Mouse (Mus musculus): ENCODE measurements around the gene Dirc2. TPM values are rescaled to one million over a fixed set of nuclear protein-coding genes. Genes with fewer than 3 reads are reported as not detected.

Dirc2 gene
- polyA plus RNA-seq, 1 experiment = 12.8 TPM

DNA sequence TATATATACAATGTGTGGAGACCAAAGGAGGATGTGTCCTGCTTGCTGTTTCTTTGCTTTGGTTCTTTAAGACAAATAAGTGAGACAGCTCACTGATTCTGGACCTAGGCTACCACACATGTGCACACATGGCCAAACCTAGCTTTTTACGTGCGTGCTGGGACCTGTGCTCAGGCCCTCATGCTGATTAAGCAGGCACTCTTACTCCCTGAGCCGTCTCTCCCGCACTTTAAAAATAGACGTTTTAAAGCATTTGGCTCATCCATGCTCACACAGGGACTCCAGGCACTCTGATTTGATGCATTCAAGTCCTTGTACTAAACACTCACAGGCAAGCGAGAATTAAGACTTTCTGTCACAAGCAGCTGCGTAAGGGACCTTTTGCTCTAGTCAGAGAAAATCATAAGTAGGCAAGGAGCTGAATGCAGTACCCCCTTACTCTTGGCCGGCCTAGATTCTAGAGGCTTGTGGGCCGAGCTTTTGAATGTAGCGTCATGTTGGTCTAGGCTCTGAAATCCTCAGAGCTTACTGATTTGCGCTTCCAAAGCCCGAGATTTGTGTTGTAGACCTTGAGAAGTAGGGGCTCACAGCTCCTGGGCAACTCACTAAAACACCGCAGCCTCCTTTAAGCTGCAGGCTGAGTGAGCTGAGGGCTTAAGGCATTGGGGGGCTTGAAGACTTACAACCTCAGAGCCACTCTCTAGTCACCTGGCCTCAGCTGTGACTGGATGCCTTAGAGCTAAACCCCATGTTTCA is 13.5 kb upstream of the Dirc2 start:
- H3K27ac ChIP-seq (replicated peaks; ENCODE audit: low read depth, low read length) = no peak overlapping the region
- no peak overlapping the region for H3K4me3 ChIP-seq (ENCODE audit: insufficient read depth, low read depth, low read length)
- no peaks in the 10 kb centered on the region for H3K4me1 ChIP-seq (ENCODE audit: control insufficient read depth, insufficient read depth, insufficient read length, low read length)

DNA sequence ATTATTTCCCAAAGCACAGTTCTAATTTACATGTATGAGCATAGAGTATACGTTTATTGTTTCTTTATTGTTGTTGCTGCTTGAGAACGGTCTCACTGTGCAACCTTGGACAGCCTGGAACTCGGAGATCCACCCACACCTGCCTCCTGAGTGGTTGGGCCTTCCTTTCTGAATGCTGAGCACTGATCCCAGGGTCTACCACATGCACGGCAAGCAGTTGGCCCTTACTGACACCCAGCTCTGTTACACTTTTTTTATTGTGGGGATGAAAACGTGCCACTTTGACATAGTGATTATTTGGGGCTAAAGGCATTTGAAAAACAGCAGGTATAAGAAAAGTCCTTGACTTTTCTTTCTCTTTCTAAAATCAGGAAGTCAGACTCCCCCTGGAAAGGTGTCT is 12.5 kb upstream of the Dirc2 start:
- H3K4me3 ChIP-seq (ENCODE audit: insufficient read depth, low read depth, low read length) = no peak overlapping the region
- no peak overlapping the region for H3K27ac ChIP-seq (replicated peaks; ENCODE audit: low read depth, low read length)

DNA sequence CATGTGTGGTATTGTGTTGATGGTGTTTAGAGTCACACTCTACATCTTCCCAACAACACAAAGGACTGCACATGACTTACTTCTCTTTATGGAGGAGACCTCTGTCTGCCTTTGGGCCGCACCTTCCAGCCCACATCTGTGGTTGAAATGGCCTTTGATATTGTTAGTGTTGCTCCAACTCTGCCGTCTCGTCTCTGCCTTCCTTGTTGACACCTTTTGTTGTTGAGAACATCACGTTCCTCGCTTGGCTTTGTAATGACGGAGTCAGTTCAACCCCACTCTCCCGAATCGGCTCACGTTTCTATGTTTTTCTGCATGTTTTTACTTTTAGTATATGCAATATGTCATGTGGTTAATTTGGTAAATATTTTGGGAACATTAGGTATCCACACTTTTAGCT is 11.9 kb upstream of the Dirc2 start:
- H3K27ac ChIP-seq (replicated peaks; ENCODE audit: low read depth, low read length) = no peak overlapping the region
- H3K4me3 ChIP-seq (ENCODE audit: insufficient read depth, low read depth, low read length) = no peak overlapping the region
- no peaks in the 10 kb centered on the region for H3K4me1 ChIP-seq (ENCODE audit: control insufficient read depth, insufficient read depth, insufficient read length, low read length)

More for the DNA sequence above, 12.5 kb upstream of the Dirc2 start:
- no peaks in the 10 kb centered on the region for H3K4me1 ChIP-seq (ENCODE audit: control insufficient read depth, insufficient read depth, insufficient read length, low read length)

DNA sequence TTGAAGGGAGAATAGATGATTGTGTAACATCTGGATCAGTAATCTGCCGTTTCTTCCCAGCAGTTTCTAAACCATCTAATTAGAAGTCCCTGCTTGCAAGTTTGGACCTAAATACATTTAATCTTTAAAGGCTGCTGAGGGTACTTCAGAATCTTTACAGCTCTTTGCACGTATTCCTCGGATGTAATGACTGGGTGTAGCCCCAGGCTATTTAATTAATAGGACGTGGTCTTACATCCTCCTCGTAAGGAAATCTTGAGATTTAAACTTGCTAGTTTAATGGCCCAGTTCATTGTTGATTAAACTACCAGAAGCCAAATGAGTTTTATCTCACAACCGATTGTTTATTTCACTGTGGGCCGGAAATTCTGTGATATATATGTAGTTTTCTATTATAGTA is 10.5 kb upstream of the Dirc2 start:
- Histone ChIP-seq H3K27ac (replicated peaks; ENCODE audit: low read depth, low read length) (no peak overlapping the region), H3K4me3 (ENCODE audit: insufficient read depth, low read depth, low read length) (no peak overlapping the region), H3K4me1 (ENCODE audit: control insufficient read depth, insufficient read depth, insufficient read length, low read length) (no peaks in the 10 kb centered on the region)

DNA sequence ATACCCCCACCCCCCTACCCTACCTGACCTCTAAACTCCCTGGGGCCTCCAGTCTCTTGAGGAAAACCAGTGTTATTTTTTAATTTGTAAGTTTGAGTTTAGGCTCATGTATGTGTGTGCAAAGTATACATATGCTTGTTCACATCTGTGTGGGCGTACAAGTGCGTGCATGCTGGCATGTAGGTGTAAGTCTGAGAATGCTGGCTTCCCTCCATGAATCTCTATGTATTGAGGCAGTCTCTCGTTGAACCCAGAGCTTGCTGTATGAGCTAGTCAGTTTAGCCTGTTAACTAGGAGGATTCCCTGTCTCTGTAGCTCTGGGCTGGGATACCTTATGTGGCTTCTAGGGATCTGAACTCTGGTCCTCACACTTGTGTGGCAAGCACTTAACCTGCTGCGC is 8.6 kb upstream of the Dirc2 start:
- H3K4me3 ChIP-seq (ENCODE audit: insufficient read depth, low read depth, low read length) = no peak overlapping the region
- no peaks in the 10 kb centered on the region for H3K4me1 ChIP-seq (ENCODE audit: control insufficient read depth, insufficient read depth, insufficient read length, low read length)
- H3K27ac ChIP-seq (replicated peaks; ENCODE audit: low read depth, low read length) = no peak overlapping the region

DNA sequence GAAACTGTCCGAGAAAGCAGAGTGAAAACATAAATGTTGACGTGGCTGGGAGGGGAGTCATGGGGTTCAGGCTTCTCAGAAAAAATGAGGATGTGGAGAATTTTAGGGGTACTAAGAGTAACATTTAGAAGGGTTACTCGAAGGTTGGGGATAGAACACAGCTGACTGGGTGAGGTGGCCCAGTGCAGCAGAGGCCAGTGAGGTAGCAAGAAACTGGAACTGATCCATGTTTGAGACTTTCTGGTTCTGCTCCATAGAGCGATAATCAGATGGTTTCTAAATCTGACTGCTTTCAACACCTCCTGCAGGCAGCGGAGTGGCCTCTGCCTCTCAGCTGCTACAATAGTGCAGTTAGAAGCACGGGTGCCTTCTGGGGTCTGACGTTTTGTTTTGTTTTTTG is 7.6 kb upstream of the Dirc2 start:
- Histone ChIP-seq H3K4me3 (ENCODE audit: insufficient read depth, low read depth, low read length) (no peak overlapping the region), H3K27ac (replicated peaks; ENCODE audit: low read depth, low read length) (no peak overlapping the region), H3K4me1 (ENCODE audit: control insufficient read depth, insufficient read depth, insufficient read length, low read length) (no peaks in the 10 kb centered on the region)

DNA sequence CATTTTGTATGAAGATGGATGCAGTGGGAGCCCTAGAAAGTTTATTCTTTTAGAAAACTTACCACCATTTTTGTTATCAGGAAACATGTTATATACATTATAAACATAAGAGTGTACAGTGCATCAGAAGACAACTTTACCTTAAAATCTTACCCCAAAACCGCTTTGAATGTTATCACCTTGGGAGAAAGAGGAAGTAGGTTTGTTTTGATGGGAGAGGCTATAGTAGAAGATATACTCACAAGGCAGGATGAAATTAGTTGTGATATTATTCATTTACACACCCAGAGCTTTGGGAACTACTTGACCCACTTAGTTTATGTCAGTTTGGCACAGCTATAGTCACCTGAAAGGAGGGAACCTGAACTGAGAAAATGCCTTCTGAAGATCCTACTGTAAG is 6.7 kb upstream of the Dirc2 start:
- Histone ChIP-seq H3K4me3 (ENCODE audit: insufficient read depth, low read depth, low read length) (no peak overlapping the region), H3K4me1 (ENCODE audit: control insufficient read depth, insufficient read depth, insufficient read length, low read length) (no peaks in the 10 kb centered on the region), H3K27ac (replicated peaks; ENCODE audit: low read depth, low read length) (no peak overlapping the region)

DNA sequence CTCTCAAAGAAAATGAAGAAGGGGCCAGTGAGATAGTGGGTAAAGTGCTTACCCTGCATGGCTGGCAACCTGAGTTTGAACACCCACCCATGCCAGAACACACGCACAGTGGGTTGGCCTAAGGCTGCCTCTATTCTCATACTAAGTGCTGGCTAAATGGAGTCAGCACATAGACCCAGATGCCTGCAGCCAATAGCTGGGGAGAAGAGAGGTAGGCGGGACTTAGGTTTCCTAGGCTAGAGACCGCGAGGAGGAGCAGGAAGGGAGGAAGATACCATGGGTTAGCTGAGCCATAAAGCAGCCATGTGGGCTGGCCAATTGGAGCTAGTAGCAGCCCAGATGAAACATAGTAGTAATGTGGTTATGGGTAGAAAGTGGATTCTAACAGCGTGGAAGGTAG is 3.4 kb upstream of the Dirc2 start:
- no peak overlapping the region for H3K4me3 ChIP-seq (ENCODE audit: insufficient read depth, low read depth, low read length)
- no peak overlapping the region for H3K27ac ChIP-seq (replicated peaks; ENCODE audit: low read depth, low read length)
- peaks cover 3% of the 10 kb centered on the region for H3K4me1 ChIP-seq (ENCODE audit: control insufficient read depth, insufficient read depth, insufficient read length, low read length)

DNA sequence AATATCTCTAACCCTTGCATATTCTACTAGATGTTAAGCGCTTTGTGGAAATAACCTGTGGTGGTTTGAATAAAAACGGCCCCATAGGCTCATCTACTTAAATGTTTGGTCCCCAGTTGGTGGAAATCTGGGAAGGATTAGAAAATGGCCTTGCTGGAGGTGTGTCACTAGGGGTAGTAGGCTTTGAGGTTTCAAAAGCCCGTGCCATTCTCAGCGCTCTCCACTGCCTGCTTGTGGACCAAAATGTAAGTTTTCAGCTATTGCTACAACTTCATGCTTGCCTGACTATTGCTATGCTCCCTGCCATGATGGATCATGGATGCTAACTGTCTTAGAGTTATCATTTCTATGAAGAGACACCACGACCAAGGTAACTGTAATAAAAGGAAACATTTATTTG is 2.5 kb upstream of the Dirc2 start:
- H3K4me3 ChIP-seq (ENCODE audit: insufficient read depth, low read depth, low read length) = no peak overlapping the region
- peaks cover 3% of the 10 kb centered on the region for H3K4me1 ChIP-seq (ENCODE audit: control insufficient read depth, insufficient read depth, insufficient read length, low read length)
- no peak overlapping the region for H3K27ac ChIP-seq (replicated peaks; ENCODE audit: low read depth, low read length)

DNA sequence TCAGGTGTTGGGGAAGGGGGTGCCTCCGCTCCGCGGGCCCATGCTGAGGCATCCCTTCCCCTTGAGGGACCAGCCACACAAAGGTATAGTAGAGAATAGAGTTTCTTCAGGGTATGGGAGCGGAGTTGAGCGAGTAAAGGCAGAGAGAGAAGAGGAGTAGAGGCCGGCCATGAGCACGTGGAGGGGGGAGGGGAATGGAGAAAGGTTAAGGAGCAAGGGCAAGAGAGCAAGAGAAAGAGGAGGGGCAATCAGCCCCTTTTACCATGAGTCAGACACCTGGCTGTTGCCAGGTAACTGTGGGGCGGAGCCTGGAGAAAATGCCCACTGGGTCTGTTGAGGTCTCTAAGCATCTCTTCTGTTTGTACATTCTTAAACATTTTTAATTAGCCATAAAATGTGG is 2.0 kb upstream of the Dirc2 start:
- H3K27ac ChIP-seq (replicated peaks; ENCODE audit: low read depth, low read length) = no peak overlapping the region
- peaks cover 3% of the 10 kb centered on the region for H3K4me1 ChIP-seq (ENCODE audit: control insufficient read depth, insufficient read depth, insufficient read length, low read length)
- H3K4me3 ChIP-seq (ENCODE audit: insufficient read depth, low read depth, low read length) = peak overlapping the region; percentile 14; the same call in 1 of the 2 replicates

DNA sequence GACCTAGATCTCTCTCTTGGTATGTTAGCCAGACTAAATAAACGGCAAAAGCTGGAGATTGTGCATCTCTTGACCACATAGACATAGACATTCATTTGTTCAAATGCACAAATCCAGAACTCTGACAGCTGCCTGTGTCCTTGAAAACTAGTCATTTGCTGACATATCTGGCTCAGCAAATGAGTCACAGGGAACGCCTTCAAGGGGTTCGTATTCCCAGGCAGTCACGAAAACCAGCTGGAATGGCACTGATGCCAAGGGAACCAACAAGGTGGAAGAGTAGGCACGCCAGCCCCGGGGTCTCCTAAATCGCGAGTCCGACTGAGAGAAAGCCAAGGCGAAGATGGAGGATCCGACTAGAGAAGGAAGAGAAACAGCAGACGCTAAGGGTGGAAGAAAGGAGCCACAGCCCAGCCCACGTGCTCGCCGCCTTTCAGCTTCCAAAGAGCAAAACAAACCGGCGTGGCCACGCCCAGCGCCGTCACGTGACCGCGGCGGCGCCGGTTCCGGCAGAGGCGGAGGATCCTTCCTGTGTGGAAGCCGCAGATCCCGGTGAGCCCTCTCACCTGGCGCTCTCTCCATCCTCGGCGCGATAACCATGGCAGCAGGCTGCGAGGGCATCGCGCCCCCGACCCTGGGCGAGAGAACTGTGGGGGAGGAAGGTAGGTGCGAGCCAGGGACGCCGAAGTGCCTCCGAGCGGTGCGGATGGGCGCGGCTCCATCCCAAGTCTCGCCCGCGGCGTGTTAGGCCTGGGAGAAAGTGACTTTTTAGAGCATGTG is 912 bp upstream of the Dirc2 start, which contains the start of gene Hspbap1:
Hspbap1 (plus strand) TSS at position 498 of the 780 bp plus-strand sequence.
- peaks cover 3% of the 10 kb centered on the region for H3K4me1 ChIP-seq (ENCODE audit: control insufficient read depth, insufficient read depth, insufficient read length, low read length)
- peak within 1 kb of the TSS; percentile 78 for H3K4me3 ChIP-seq (ENCODE audit: insufficient read depth, low read depth, low read length)
- peak within 1 kb of the TSS; percentile 48 for H3K27ac ChIP-seq (replicated peaks; ENCODE audit: low read depth, low read length)

DNA sequence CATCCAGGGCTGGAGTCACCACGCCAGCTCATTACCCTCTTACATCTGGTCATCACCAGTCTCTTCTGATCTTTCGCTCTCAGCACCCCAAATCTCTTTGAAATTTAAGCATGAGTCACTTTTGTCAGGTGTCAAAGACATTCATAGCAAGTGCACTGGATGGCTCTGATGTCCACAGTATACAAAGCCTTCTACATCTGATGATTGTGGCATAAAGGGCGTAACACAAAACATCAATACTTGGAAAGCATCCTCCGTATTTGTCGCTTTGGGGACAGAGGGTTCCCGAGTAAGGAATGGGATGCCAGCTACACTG is 729 bp downstream of the Dirc2 start:
- H3K4me1 ChIP-seq (ENCODE audit: control insufficient read depth, insufficient read depth, insufficient read length, low read length) = peaks cover 3% of the 10 kb centered on the region
- H3K27ac ChIP-seq (replicated peaks; ENCODE audit: low read depth, low read length) = no peak overlapping the region
- H3K4me3 ChIP-seq (ENCODE audit: insufficient read depth, low read depth, low read length) = peak overlapping the region; percentile 74

DNA sequence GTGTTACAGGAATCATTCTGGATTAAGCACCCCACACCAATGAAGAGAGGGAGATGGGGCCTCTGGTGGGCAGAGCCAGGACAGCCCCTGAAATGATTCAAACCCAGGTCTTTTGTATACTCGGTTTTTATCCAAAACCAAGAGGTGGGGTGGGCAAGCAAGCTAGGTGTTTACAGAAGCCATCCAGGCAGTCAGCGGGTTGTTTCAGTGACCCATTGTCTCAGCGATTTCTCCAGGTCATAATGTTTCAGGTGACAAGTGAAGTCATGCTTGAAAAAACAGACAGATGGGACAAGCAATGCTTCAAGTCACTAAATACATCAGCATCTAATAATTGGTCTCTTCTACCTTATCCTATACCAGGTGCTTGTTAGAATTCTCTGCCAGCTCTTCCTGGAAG is 2.8 kb downstream of the Dirc2 start:
- Histone ChIP-seq H3K4me1 (ENCODE audit: control insufficient read depth, insufficient read depth, insufficient read length, low read length) (peaks cover 3% of the 10 kb centered on the region), H3K27ac (replicated peaks; ENCODE audit: low read depth, low read length) (no peak overlapping the region), H3K4me3 (ENCODE audit: insufficient read depth, low read depth, low read length) (no peak overlapping the region)

DNA sequence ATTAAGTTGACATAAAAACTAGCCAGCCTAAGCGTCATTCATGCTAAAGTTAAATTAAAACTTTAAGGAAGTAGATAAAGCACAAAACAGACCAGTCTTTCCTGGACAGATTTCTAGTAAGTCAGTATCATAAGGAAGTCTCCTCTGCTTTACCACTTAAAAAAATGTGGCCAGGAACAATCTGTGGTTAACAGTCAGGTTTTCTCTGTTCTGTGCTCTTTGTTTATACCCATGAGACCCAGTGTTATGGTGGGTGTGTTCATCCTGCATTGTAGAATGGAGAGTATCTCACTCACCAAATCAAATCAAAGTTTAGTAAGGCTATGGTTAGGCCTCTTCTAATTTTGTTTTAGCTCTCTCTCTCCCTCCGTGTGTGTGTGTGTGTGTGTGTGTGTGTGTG is 3.7 kb downstream of the Dirc2 start:
- H3K4me1 ChIP-seq (ENCODE audit: control insufficient read depth, insufficient read depth, insufficient read length, low read length) = peaks cover 4% of the 10 kb centered on the region
- H3K4me3 ChIP-seq (ENCODE audit: insufficient read depth, low read depth, low read length) = no peak overlapping the region
- no peak overlapping the region for H3K27ac ChIP-seq (replicated peaks; ENCODE audit: low read depth, low read length)

DNA sequence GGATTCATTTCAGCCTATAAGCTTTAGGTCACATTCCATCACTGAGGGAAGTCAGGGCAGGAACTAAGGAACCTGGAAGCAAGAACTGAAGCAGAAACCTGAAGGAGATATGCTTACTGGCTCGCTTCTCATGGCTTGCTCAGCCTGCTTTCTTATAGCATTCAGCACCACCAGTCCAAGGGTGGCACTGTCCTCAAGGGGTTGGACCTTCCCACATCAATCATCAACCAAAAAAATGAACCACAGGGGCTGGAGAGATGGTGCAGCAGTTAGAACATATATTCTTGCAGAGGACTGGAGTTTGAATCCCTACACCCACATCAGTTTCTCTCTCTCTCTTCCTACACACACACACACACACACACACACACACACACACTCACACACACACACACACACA is 4.2 kb downstream of the Dirc2 start:
- Histone ChIP-seq H3K4me1 (ENCODE audit: control insufficient read depth, insufficient read depth, insufficient read length, low read length) (peaks cover 6% of the 10 kb centered on the region), H3K27ac (replicated peaks; ENCODE audit: low read depth, low read length) (no peak overlapping the region), H3K4me3 (ENCODE audit: insufficient read depth, low read depth, low read length) (no peak overlapping the region)
